Mouse (Mus musculus): Measurements from ENCODE around the gene Cphx1.
"Not testable (repeated sequence)": the region's sequence is repeated elsewhere in the genome, so short reads cannot be mapped to it uniquely, and the experiment has no call there.

GRCm38 (mm10) chr14:25936867-25937630, 1.1 kb upstream of the Cphx1 start:
- TF ChIP-seq MAX (IDR thresholded peaks at IDR 0.05); CTCF (IDR thresholded peaks at IDR 0.05; ENCODE audit: control insufficient read depth, insufficient read depth, insufficient read length); CEBPB (IDR thresholded peaks at IDR 0.05; ENCODE audit: low read depth); MYOD1 (IDR thresholded peaks at IDR 0.05; ENCODE audit: control insufficient read depth, insufficient read length, low read depth); MYOG (IDR thresholded peaks at IDR 0.05; ENCODE audit: control insufficient read depth, extremely low read depth, insufficient read length): not testable (repeated sequence)

Measured in C2C12 (cell line).